Mouse (Mus musculus): Measurements from ENCODE around the gene Teddm1b. TPM values are rescaled to one million over a fixed set of nuclear protein-coding genes. Genes with fewer than 3 reads are reported as not detected.

The Teddm1b gene
- total RNA-seq, 2 experiments from 2014 or later: not detected

- DNase-seq (ENCODE audit: extremely low spot score in 1 of 2, low spot score in 1 of 2): no peak
Measured at GRCm38 (mm10) chr1:153900860-153901730, 26.9 kb downstream of the Teddm1b start.

GRCm38 (mm10) chr1:153903006-153903405 is 28.9 kb downstream of the Teddm1b start:
- no peak for DNase-seq (ENCODE audit: extremely low spot score in 1 of 2, low spot score in 1 of 2)

GRCm38 (mm10) chr1:153904236-153904635 is 30.1 kb downstream of the Teddm1b start:
- no peak for DNase-seq (ENCODE audit: extremely low spot score in 1 of 2, low spot score in 1 of 2)

- no peak for DNase-seq (ENCODE audit: extremely low spot score in 1 of 2, low spot score in 1 of 2)
Measured at GRCm38 (mm10) chr1:153905884-153906283, 31.7 kb downstream of the Teddm1b start.

GRCm38 (mm10) chr1:153908208-153908607 is 34.1 kb downstream of the Teddm1b start:
- no peak for DNase-seq (ENCODE audit: extremely low spot score in 1 of 2, low spot score in 1 of 2)

- DNase-seq (ENCODE audit: extremely low spot score in 1 of 2, low spot score in 1 of 2): no peak
Measured at GRCm38 (mm10) chr1:153908741-153909140, 34.6 kb downstream of the Teddm1b start.

GRCm38 (mm10) chr1:153909213-153909962 is 35.2 kb downstream of the Teddm1b start:
- no peak for DNase-seq (ENCODE audit: extremely low spot score in 1 of 2, low spot score in 1 of 2)

GRCm38 (mm10) chr1:153909963-153910291 is 35.8 kb downstream of the Teddm1b start:
- no peak for DNase-seq (ENCODE audit: extremely low spot score in 1 of 2, low spot score in 1 of 2)

- DNase-seq (ENCODE audit: extremely low spot score in 1 of 2, low spot score in 1 of 2): no peak
Measured at GRCm38 (mm10) chr1:153910423-153910822, 36.3 kb downstream of the Teddm1b start.

GRCm38 (mm10) chr1:153911276-153911795 is 37.2 kb downstream of the Teddm1b start:
- no peak for DNase-seq (ENCODE audit: extremely low spot score in 1 of 2, low spot score in 1 of 2)

- DNase-seq (ENCODE audit: extremely low spot score in 1 of 2, low spot score in 1 of 2): no peak
Measured at GRCm38 (mm10) chr1:153913869-153914268, 39.7 kb downstream of the Teddm1b start.

- DNase-seq (ENCODE audit: extremely low spot score in 1 of 2, low spot score in 1 of 2): no peak
Measured at GRCm38 (mm10) chr1:153918521-153919206, 44.5 kb downstream of the Teddm1b start.

- DNase-seq (ENCODE audit: extremely low spot score in 1 of 2, low spot score in 1 of 2): no peak
Measured at GRCm38 (mm10) chr1:153921642-153922041, 47.5 kb downstream of the Teddm1b start.

GRCm38 (mm10) chr1:153922571-153923021 is 48.5 kb downstream of the Teddm1b start:
- no peak for DNase-seq (ENCODE audit: extremely low spot score in 1 of 2, low spot score in 1 of 2)

- DNase-seq (ENCODE audit: extremely low spot score in 1 of 2, low spot score in 1 of 2): no peak
Measured at GRCm38 (mm10) chr1:153924395-153925385, 50.5 kb downstream of the Teddm1b start.

Data from layer of hippocampus, postnatal 25 days (tissue).